Mouse (Mus musculus) thymus, postnatal 14 days (tissue): ENCODE results near the gene Epb41l5.

Source experiments
- DNase-seq: peaks from one replicate; pipeline ENCODE4 v3.0.0; 2021

The Epb41l5 gene

GRCm38 (mm10) chr1:119590041-119590440 is 58.8 kb downstream of the Epb41l5 start:
- no peak for DNase-seq

DNA sequence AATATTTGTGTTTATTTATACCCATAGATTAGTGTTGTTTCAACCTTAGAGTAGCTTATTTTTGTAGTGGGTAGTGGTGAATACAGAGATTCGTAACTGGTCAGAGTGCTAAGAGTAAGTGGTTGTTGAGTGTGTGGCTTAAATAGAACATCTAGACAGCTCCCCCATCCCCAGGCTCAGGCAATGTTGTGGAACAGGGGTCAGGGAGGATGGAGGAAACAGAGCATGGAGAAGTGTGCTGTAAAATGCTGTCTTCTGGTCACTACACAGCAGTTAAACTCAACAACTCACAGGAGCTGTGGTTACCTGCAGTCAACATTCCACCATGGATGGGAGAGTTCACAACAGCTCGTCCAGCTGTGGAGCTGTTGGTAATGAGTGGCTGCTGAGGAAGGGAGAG is 63.8 kb downstream of the Epb41l5 start:
- DNase-seq: no peak

- DNase-seq: no peak
Observed at GRCm38 (mm10) chr1:119570134-119570533, 78.7 kb downstream of the Epb41l5 start.

- no peak for DNase-seq
Observed at GRCm38 (mm10) chr1:119565531-119565930, 83.3 kb downstream of the Epb41l5 start.

- DNase-seq: no peak
Observed at GRCm38 (mm10) chr1:119557641-119558395, 91.0 kb downstream of the Epb41l5 start.

GRCm38 (mm10) chr1:119555651-119556050 is 93.1 kb downstream of the Epb41l5 start:
- DNase-seq: no peak

- DNase-seq: no peak
Observed at GRCm38 (mm10) chr1:119551651-119552050, 97.1 kb downstream of the Epb41l5 start.

- DNase-seq: no peak
Observed at GRCm38 (mm10) chr1:119550064-119550463, 98.7 kb downstream of the Epb41l5 start.

DNA sequence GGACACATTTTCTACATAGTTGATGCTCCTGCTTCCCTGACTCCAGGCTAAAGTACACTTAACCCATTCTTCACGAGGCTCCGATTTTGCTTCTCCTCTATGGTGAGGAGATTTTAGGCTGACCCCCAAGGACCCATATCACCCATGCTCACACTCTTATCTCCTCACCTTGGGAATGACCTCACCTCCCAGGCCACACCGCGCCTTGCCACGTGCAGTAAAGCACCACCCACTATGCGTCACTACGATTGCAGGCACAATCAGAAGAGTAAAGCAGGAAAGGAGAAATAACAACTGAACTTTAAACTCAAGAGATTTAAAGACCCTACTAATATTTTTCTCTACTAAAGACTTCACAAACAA is 99.5 kb downstream of the Epb41l5 start:
- no peak for DNase-seq

GRCm38 (mm10) chr1:119548668-119549326 is 100.0 kb downstream of the Epb41l5 start:
- DNase-seq: peak; percentile 79

DNA sequence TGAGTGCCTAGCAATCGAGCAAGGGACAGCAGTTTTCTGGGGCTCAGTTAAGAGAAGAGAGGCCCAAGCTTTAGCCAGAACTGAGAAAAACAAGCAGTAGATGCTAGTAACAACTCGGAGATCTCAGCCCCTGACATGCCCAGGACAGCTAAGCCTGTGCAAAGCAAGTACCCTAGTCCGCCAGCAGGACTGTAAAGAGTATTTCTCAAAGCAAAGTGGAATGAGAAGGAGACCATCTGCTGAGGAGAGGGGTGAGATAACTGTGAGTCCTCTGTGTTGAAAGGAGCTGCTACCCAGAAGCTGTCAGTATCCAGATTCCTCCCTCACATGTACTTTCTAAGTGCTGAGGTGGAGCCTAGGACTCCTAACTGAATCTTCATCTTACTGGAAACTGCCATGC is 102.3 kb downstream of the Epb41l5 start:
- DNase-seq: no peak

GRCm38 (mm10) chr1:119545671-119546070 is 103.1 kb downstream of the Epb41l5 start:
- DNase-seq: no peak

DNA sequence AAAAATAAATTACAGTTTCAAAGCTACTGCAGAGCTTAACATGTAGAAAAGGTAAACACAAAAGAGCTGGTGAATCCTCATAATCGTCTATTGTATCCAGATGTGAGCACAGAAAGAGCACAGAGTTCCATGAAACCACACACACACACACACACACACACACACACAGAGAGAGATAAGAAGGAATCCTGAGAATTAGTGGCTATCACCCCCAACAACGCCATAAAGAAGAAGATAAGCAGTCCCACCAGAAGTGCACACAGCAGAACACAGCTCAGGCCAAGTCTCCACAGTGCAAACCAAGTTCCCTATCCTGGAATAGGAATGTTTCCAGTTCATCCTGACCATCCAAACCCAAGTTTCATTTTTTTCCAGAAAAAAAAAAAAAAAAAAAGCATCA is 103.6 kb downstream of the Epb41l5 start:
- DNase-seq: no peak

DNA sequence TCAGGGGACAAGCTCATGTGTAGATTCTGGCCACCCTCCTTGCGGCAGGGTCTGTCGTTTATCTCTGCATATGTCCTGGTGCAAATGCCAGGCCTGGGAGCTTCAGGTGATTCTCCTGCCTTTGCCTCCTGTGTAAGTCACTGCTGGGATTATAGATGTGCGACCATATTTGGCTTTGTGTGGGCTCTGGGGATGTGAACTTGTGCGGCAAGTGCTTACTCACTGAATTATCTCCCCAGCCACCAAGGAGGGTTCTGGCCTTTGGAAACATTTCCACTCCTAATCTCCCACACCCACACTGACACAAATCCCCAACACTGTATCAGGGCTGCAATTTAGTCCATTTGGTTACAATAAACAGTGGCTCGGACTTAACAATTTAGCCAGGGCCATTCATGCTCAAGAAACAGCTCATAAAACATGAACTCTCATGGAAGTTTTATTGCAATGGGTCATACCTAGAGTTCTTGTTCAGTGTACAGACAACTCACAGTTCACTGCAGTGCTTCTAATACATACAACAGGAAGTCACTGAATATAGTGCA is 104.1 kb downstream of the Epb41l5 start:
- no peak for DNase-seq

GRCm38 (mm10) chr1:119543316-119543715 is 105.5 kb downstream of the Epb41l5 start:
- no peak for DNase-seq

GRCm38 (mm10) chr1:119541570-119541969 is 107.2 kb downstream of the Epb41l5 start:
- no peak for DNase-seq

GRCm38 (mm10) chr1:119540836-119541557 is 107.8 kb downstream of the Epb41l5 start:
- no peak for DNase-seq

DNA sequence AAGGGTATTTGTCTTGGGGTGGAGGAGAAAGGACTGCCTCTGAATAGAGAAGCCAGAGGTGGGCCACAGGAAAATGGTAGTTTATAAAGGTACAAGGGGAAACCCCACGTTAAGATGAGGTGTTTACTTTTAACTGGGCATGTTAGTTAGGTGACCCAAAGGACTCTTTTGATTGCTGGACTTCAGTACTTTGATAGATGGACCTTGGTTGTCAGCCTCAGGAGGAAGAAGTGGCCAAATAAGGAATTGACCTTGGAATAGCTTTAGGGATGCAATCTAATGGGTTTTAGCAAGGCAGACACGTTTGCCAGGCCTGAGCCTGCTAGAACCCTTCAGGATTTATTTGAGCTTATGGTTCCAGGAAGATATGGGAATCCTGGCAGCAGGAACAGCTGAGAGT is 109.5 kb downstream of the Epb41l5 start:
- no peak for DNase-seq

DNA sequence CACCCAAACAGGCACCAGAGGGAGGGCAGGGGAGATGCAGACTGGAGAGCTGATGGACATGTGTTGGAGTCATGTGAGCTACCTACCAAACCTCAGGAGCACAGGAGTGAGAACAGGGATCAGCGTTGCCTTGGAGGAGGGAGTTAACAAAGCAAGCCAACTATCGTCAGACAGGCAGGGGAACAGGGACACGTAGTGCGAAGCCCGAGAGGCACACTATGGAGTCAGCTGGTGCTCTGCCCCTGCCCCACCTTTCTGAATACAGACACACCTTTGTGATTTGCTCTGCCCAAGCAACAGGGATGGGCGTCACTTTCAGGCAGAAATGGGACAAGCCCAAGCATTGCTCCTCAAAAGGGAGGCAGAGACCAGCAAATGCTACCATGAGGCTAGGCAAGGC is 111.1 kb downstream of the Epb41l5 start:
- DNase-seq: no peak

- DNase-seq: no peak
Observed at GRCm38 (mm10) chr1:119536122-119536521, 112.7 kb downstream of the Epb41l5 start.

- no peak for DNase-seq
Observed at GRCm38 (mm10) chr1:119534341-119534740, 114.5 kb downstream of the Epb41l5 start.

- DNase-seq: no peak
Observed at GRCm38 (mm10) chr1:119533093-119533805, 115.6 kb downstream of the Epb41l5 start.

- no peak for DNase-seq
Observed at GRCm38 (mm10) chr1:119532165-119532564, 116.6 kb downstream of the Epb41l5 start.
